In genomic region chr1:62702743-62703142, GRCm38 (mm10) we compare ENCODE assay signal across 8 mouse cellular contexts. TPM values are rescaled to one million over a fixed set of nuclear protein-coding genes. Genes with fewer than 3 reads are reported as not detected.
DNase-seq lines count a peak whose midpoint lies in the region; TF ChIP-seq lines count a peak whose summit lies in the region.

No protein-coding gene starts in this region.

- H3K27ac ChIP-seq in layer of hippocampus, adult 2 months = peak overlapping the region; percentile 96
- peak overlapping the region; percentile 90 for H3K27ac ChIP-seq in embryonic facial prominence, embryonic 10.5 days (replicated peaks)
- H3K27ac ChIP-seq in hindbrain, embryonic 10.5 days = peak overlapping the region; percentile 89
- peak overlapping the region; percentile 81 for H3K27ac ChIP-seq in midbrain, embryonic 10.5 days (replicated peaks)

- DNase-seq in layer of hippocampus, adult 2 months (ENCODE audit: low spot score in 2 of 2) = peak in 1 of 2 experiments; percentile 23
- DNase-seq in layer of hippocampus, postnatal 10 days (ENCODE audit: low spot score in 2 of 2) = no peak
- no peak for DNase-seq in embryonic facial prominence, embryonic 10.5 days (ENCODE audit: low spot score)
- no peak for DNase-seq in hindbrain, embryonic 10.5 days (ENCODE audit: low spot score)
- DNase-seq in midbrain, embryonic 10.5 days (ENCODE audit: low spot score) = no peak
- DNase-seq in urinary bladder, adult 18-20 months (ENCODE audit: low spot score in 2 of 2) = no peak
- no peak for DNase-seq in gastrocnemius, postnatal 36 days
- no peak for DNase-seq in left cerebral cortex, adult 8-10 months (ENCODE audit: low spot score in 2 of 2)

- no peaks in the 10 kb centered on the region for H3K36me3 ChIP-seq in embryonic facial prominence, embryonic 10.5 days (replicated peaks)
- no peaks in the 10 kb centered on the region for H3K36me3 ChIP-seq in hindbrain, embryonic 10.5 days
- no peaks in the 10 kb centered on the region for H3K36me3 ChIP-seq in midbrain, embryonic 10.5 days

- H3K4me3 ChIP-seq in layer of hippocampus, adult 2 months = peak overlapping the region; percentile 78
- peak overlapping the region; percentile 78 for H3K4me3 ChIP-seq in embryonic facial prominence, embryonic 10.5 days
- peak overlapping the region; percentile 77 for H3K4me3 ChIP-seq in hindbrain, embryonic 10.5 days
- H3K4me3 ChIP-seq in midbrain, embryonic 10.5 days = peak overlapping the region; percentile 64

- WGBS in embryonic facial prominence, embryonic 10.5 days = under 1% methylated on average over 25 of the region's 25 CpGs
- WGBS in hindbrain, embryonic 10.5 days = under 1% methylated on average over 25 of the region's 25 CpGs
- WGBS in midbrain, embryonic 10.5 days = under 1% methylated on average over 25 of the region's 25 CpGs

- no peaks in the 10 kb centered on the region for H3K9me3 ChIP-seq in embryonic facial prominence, embryonic 10.5 days
- no peaks in the 10 kb centered on the region for H3K9me3 ChIP-seq in hindbrain, embryonic 10.5 days
- H3K9me3 ChIP-seq in midbrain, embryonic 10.5 days (replicated peaks) = no peaks in the 10 kb centered on the region

- intact Hi-C loops in gastrocnemius, postnatal 36 days (cut with DNase I) = loop anchor here (5.0 to 10.0 kb wide), 2 partner anchors 778 to 1325 kb away; no protein-coding TSS in a partner anchor

- H3K4me1 ChIP-seq in embryonic facial prominence, embryonic 10.5 days = peaks cover 65% of the 10 kb centered on the region
- peaks cover 63% of the 10 kb centered on the region for H3K4me1 ChIP-seq in hindbrain, embryonic 10.5 days (replicated peaks)
- peaks cover 68% of the 10 kb centered on the region for H3K4me1 ChIP-seq in midbrain, embryonic 10.5 days

- peak; percentile 18; the same call in 1 of the 2 replicates for TF ChIP-seq CTCF in layer of hippocampus, adult 2 months (conservative IDR thresholded peaks at IDR 0.05)

- peaks cover 74% of the 10 kb centered on the region for H3K27me3 ChIP-seq in embryonic facial prominence, embryonic 10.5 days (replicated peaks; ENCODE audit: low read depth, poor library complexity, severe bottlenecking)
- H3K27me3 ChIP-seq in hindbrain, embryonic 10.5 days (ENCODE audit: insufficient read depth, poor library complexity, severe bottlenecking) = peaks cover 76% of the 10 kb centered on the region
- peaks cover 75% of the 10 kb centered on the region for H3K27me3 ChIP-seq in midbrain, embryonic 10.5 days (ENCODE audit: low read depth, poor library complexity, severe bottlenecking)

RNA-seq across cellular contexts. Expression of gene Nrp2, which starts 0.3 kb away (rescaled TPM):
- total RNA-seq in layer of hippocampus, adult 2 months (2021) = 10 to 100 TPM; 60.3 to 63.7 TPM
- 100 to 1,000 TPM in 1 of 2 experiments, 10 to 100 TPM in 1; 93.9 to 103 TPM for total RNA-seq in layer of hippocampus, postnatal 10 days (2021)
- polyA plus RNA-seq in embryonic facial prominence, embryonic 10.5 days (2016; fragmentation: Nextera tagmentation; extraction: Ambion mirVana) = 20.5 and 21.4 TPM in 2 replicates
- polyA plus RNA-seq in hindbrain, embryonic 10.5 days (2016; fragmentation: Nextera tagmentation; extraction: Ambion mirVana) = 21.8 and 23.1 TPM in 2 replicates
- 10.7 and 13.2 TPM in 2 replicates for polyA plus RNA-seq in midbrain, embryonic 10.5 days (2016; fragmentation: Nextera tagmentation; extraction: Ambion mirVana)
- total RNA-seq in gastrocnemius, postnatal 36 days (2021) = 1 to 10 TPM; 3.8 to 4.2 TPM
- 10 to 100 TPM; 28.1 to 33.4 (median 29.6) TPM for total RNA-seq in left cerebral cortex, adult 8-10 months (2022)

Comparison
In these comparisons a context has a peak if more than half of its experiments do, and no peak if none do; other contexts are left out.
1. RNA of gene Nrp2, which starts 0.3 kb away (total RNA-seq): 93.9 to 103 TPM in layer of hippocampus, postnatal 10 days, 60.3 to 63.7 TPM in layer of hippocampus, adult 2 months and 28.1 to 33.4 TPM in left cerebral cortex, adult 8-10 months; 3.8 to 4.2 TPM in gastrocnemius, postnatal 36 days; every median in the first group is over 4 times any median in the second.
2. Peak in every context shown above with its lines, with median percentiles within 50 percentile points of each other: H3K27ac ChIP-seq and H3K4me3 ChIP-seq.